22 mouse cellular contexts compared by ENCODE assay signal in the genomic region with DNA sequence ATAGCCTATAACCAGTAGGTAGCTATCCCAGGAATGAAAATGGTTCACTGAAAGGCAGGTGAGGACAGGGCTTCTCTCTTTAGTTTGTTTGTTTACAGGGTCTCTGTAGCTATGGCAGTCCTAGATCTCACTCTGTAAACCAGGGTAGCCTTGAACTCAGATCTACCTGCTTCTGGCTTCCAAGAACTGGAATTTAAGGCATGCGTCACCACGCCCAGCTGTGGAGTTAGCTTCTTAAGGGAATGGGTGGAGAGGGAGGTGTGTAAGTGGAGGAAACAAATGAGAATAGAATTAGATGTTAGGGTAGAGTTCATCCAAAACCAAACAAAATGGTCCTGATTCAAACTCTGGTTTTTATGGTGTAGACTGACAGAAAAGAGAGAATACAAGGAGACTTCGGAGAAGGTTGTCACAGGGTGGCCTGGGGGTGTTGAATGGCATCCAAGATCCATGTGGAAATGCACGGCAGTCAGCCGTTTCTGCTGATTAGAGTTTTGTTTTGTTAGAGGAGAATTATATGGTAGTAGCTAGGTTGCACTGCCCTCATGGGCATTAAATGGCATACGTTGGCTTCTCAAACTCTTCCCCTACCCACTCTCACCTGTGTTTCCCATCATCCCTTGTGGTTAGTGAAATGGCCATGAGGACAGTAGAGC.
DNase-seq lines count a peak whose midpoint lies in the region; TF ChIP-seq lines count a peak whose summit lies in the region.
"Had no signal": no experiment of that assay in that cellular context is flagged by ENCODE, and none has a peak within 500 bp of the region (broad histone marks: within the 10 kb centered on the region; RNA-seq: fewer than 3 reads in every experiment).

No protein-coding gene starts in this region.

- peaks cover 6% of the 10 kb centered on the region for H3K9me3 ChIP-seq in E14TG2a.4 (ENCODE audit: low read length)
- H3K9me3 ChIP-seq: embryonic facial prominence, embryonic 10.5 days; embryonic facial prominence, embryonic 12.5 days; forebrain, embryonic 13.5 days; forebrain, embryonic 15.5 days; G1E had no signal

- peaks cover 83% of the 10 kb centered on the region for H3K4me1 ChIP-seq in E14TG2a.4 (replicated peaks; ENCODE audit: low read depth, low read length)
- H3K4me1 ChIP-seq: embryonic facial prominence, embryonic 10.5 days; embryonic facial prominence, embryonic 12.5 days; forebrain, embryonic 13.5 days; forebrain, embryonic 15.5 days had no signal

- peak; percentile 36 for DNase-seq in adrenal gland, adult 2 months
- no peak for DNase-seq in adrenal gland, adult 8-10 months
- DNase-seq in ES-CJ7 (ENCODE audit: low read depth, low spot score), result peak; percentile 97
- peak; percentile 98 for DNase-seq in R1 (ENCODE audit: low read depth, low spot score)
- no peak for DNase-seq in retina, postnatal 1 day
- no peak for DNase-seq in layer of hippocampus, adult 11-12 months (ENCODE audit: low spot score)
- DNase-seq in lung, adult 18-20 months, result no peak
- DNase-seq: adrenal gland, postnatal 14 days; B cell, adult 2 months; cerebellum, adult 11 months; cerebellum, adult 18-20 months; cerebellum, adult 8-10 months; cerebellum, adult 9-11 months; forebrain, postnatal 0 days had no signal

- H3K27me3 ChIP-seq in E14TG2a.4 (ENCODE audit: insufficient read depth, low read length), result no peaks in the 10 kb centered on the region
- H3K27me3 ChIP-seq: CH12.LX; embryonic facial prominence, embryonic 12.5 days; forebrain, embryonic 13.5 days; forebrain, embryonic 15.5 days; Patski had no signal

- H3K36me3 ChIP-seq in E14TG2a.4 (ENCODE audit: insufficient read depth, low read length), result peaks cover 12% of the 10 kb centered on the region; the same call in 1 of the 2 replicates
- H3K36me3 ChIP-seq: embryonic facial prominence, embryonic 10.5 days; embryonic facial prominence, embryonic 12.5 days; forebrain, embryonic 15.5 days; G1E had no signal

- no peak for TF ChIP-seq CTCF in E14TG2a.4 (conservative IDR thresholded peaks at IDR 0.05; ENCODE audit: low read length)

- H3K4me3 ChIP-seq in E14TG2a.4 (replicated peaks; ENCODE audit: low read length), result peak overlapping the region; percentile 54
- H3K4me3 ChIP-seq: embryonic facial prominence, embryonic 10.5 days; embryonic facial prominence, embryonic 12.5 days; forebrain, embryonic 13.5 days; forebrain, embryonic 15.5 days had no signal

Comparison
In these comparisons a context has a peak if more than half of its experiments do, and no peak if none do; other contexts are left out.
1. DNase-seq: peak in adrenal gland, adult 2 months (single experiment), ES-CJ7 (single experiment) and R1 (single experiment); none in adrenal gland, adult 8-10 months (single experiment), retina, postnatal 1 day (single experiment), layer of hippocampus, adult 11-12 months (single experiment) and lung, adult 18-20 months (0 of 2).